Mouse (Mus musculus) limb, embryonic 14.5 days (tissue): ENCODE measurements at regions not wholly inside any gene's neighbourhood (a gene's known extent, or its start where the extent isn't known, plus 50 kb on each side); places are given as distances from the start of the nearest gene placed in this dataset.
"Not testable (repeated sequence)": the region's sequence is repeated elsewhere in the genome, so short reads cannot be mapped to it uniquely, and the experiment has no call there.

Experiments used
- ATAC-seq: fragments of 200-750 bp; cut with Nextera tagmentation; 2 replicates; pipeline ENCODE4 v1.8.0; 2017; ENCODE audit warnings: low read depth, moderate number of reproducible peaks, moderate TSS enrichment; ENCODE audit not compliant: low FRiP score
- DNase-seq: peaks from one replicate; pipeline ENCODE4 v3.0.0-alpha.2; 2015; ENCODE audit warnings: low spot score
- H3K27ac ChIP-seq: fragments of 300-500 bp; sonication (generic); replicated peaks from 2 replicates; pipeline ENCODE4 v1.5.1; 2014; ENCODE audit warnings: low read depth, mild to moderate bottlenecking, low read length, moderate library complexity, mixed read lengths
- H3K27me3 ChIP-seq: fragments of 300-500 bp; sonication (generic); 2 replicates; pipeline ENCODE4 v1.6.1; 2014; ENCODE audit warnings: low read length, mixed read lengths; ENCODE audit not compliant: control insufficient read depth, insufficient read depth
- H3K36me3 ChIP-seq: fragments of 300-500 bp; sonication (generic); 2 replicates; pipeline ENCODE4 v1.6.1; 2014; ENCODE audit warnings: mild to moderate bottlenecking, low read length, moderate library complexity, mixed read lengths; ENCODE audit not compliant: control insufficient read depth, insufficient read depth
- H3K4me1 ChIP-seq: fragments of 300-500 bp; sonication (generic); 2 replicates; pipeline ENCODE4 v1.6.1; 2014; ENCODE audit warnings: antibody characterized with exemption, low read length, mixed read lengths; ENCODE audit not compliant: control insufficient read depth, insufficient read depth
- H3K4me2 ChIP-seq: fragments of 300-500 bp; sonication (generic); replicated peaks from 2 replicates; pipeline ENCODE4 v1.6.1; 2014; ENCODE audit warnings: low read depth, mild to moderate bottlenecking, low read length, moderate library complexity; ENCODE audit not compliant: severe bottlenecking
- H3K4me3 ChIP-seq: fragments of 300-500 bp; sonication (generic); replicated peaks from 2 replicates; pipeline ENCODE4 v1.5.1; 2014; ENCODE audit warnings: low read length
- H3K9ac ChIP-seq: fragments of 300-500 bp; sonication (generic); 2 replicates; pipeline ENCODE4 v1.6.1; 2014; ENCODE audit warnings: mild to moderate bottlenecking, low read depth, low read length, moderate library complexity; ENCODE audit not compliant: severe bottlenecking
- H3K9me3 ChIP-seq: fragments of 300-500 bp; sonication (generic); 2 replicates; pipeline ENCODE4 v1.6.1; 2016; ENCODE audit warnings: low read length; ENCODE audit not compliant: control insufficient read depth
- POLR2A ChIP-seq: fragments of 200-500 bp; IDR thresholded peaks from 2 replicates; pipeline ENCODE4 v1.8.0; 2012; ENCODE audit warnings: inconsistent platforms, mild to moderate bottlenecking, moderate library complexity, borderline replicate concordance; ENCODE audit not compliant: insufficient read depth, insufficient read length; ENCODE audit errors: extremely low read depth
- WGBS: fragments of 180-500 bp; shearing (Covaris S2); extraction: QIAGEN DNeasy Blood & Tissue Kit; methylation state at CpG from one replicate; pipeline ENCODE4 v1.1.7; 2014; 5-methylcytosine and 5-hydroxymethylcytosine counted together

DNA sequence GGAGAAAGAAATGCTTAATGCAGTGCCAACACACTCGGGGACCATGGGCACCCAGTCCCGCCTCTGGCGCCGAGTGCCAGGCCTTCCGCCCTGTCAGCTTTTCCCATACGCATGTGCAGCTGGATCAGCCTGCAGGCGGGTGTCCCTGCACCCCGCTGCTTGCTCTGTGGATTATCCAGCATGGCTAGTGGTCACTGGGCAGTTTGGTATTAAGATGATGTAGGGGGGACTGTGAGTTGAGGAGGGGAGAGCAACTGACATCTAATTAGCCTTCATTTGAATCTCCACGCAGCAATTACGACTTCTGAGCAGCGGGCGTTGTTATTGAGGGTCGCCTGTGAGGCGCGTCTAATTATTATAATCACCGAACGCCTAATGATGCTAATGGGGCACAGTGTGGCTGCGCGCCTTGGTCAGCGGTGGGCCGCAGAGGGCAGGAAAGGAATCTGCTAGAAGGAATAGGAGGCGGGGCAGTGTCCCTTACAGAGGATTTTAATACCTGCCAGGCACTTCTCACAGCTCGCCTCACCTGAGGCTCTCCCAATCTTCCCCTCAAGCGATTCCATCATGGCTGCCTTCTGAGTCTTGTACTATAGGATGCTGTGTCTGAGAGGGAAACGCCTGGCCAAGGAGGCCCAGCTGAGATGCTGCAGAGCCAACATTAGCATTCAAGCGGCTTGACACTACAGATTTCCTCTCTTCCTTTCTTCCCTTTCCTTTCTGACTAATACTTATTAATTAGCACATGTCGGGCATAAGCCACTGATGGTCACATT is 116.3 kb downstream of the Cyld start:
- H3K36me3 ChIP-seq: no peaks in the 10 kb centered on the region
- ATAC-seq (no peak), DNase-seq (no peak)
- no peaks in the 10 kb centered on the region for H3K4me1 ChIP-seq
- TF ChIP-seq POLR2A: no peak
- H3K4me3 ChIP-seq: no peak overlapping the region
- no peaks in the 10 kb centered on the region for H3K27me3 ChIP-seq
- no peaks in the 10 kb centered on the region for H3K9me3 ChIP-seq
- no peak overlapping the region for H3K4me2 ChIP-seq
- no peak overlapping the region for H3K27ac ChIP-seq
- 60% methylated on average over 27 of the region's 27 CpGs for WGBS
- H3K9ac ChIP-seq: no peak overlapping the region

DNA sequence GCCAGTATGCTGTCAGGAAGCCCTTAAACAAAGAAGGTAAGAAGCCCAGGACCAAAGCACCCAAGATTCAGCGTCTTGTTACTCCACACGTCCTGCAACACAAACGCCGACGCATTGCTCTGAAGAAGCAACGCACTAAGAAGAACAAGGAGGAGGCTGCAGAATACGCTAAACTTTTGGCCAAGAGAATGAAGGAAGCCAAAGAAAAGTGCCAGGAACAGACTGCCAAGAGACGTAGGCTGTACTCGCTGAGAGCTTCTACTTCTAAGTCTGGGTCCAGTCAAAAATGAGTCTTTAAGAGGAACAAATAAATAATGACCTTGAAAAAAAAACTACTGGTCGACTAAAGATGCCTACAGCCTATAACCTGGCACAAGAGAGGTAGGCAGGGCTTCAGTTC is 110.0 kb downstream of the Cyld start:
- ATAC-seq, H3K9ac ChIP-seq: not testable (repeated sequence)

More for the DNA sequence above, 110.0 kb downstream of the Cyld start:
- H3K27ac ChIP-seq, H3K9me3 ChIP-seq, H3K36me3 ChIP-seq, H3K4me3 ChIP-seq, H3K27me3 ChIP-seq, DNase-seq, H3K4me2 ChIP-seq, H3K4me1 ChIP-seq: not testable (repeated sequence)
- 91% methylated on average over 10 of the region's 10 CpGs for WGBS
